Comparison of ENCODE assay signal across 8 mouse cellular contexts in genomic region chr4:131837872-131838524, GRCm38 (mm10). TPM values are rescaled to one million over a fixed set of nuclear protein-coding genes. Genes with fewer than 3 reads are reported as not detected.
DNase-seq lines count a peak whose midpoint lies in the region; ATAC-seq and TF ChIP-seq lines count a peak whose summit lies in the region.

Gene Ptpru, minus strand, starts transcription at chr4:131838288.

- peaks cover 11 to 14% of the 10 kb centered on the region in 2 experiments for H3K4me1 ChIP-seq in CH12.LX (ENCODE audit: control insufficient read depth in 1 of 2, insufficient read depth in 2 of 2)
- H3K4me1 ChIP-seq in lung, embryonic 15.5 days: peaks cover 32% of the 10 kb centered on the region

- WGBS in lung, embryonic 15.5 days: under 1% methylated on average over 65 of the region's 72 CpGs

- no peak for TF ChIP-seq EP300 in CH12.LX (IDR thresholded peaks at IDR 0.05; ENCODE audit: low read length)

- H3K4me3 ChIP-seq in CH12.LX (replicated peaks in 1 of 3; ENCODE audit: low read depth in 2 of 3, low read length in 2 of 3, poor library complexity in 1 of 3): peak within 1 kb of the TSS in 1 of 3 experiments; percentile 44
- peak within 1 kb of the TSS; percentile 70 for H3K4me3 ChIP-seq in lung, embryonic 15.5 days

- TF ChIP-seq CTCF in CH12.LX (conservative IDR thresholded peaks at IDR 0.05 in 1 of 2, IDR thresholded peaks at IDR 0.05 in 1 of 2; ENCODE audit: low read depth in 2 of 2, low read length in 2 of 2): peak; percentile 70 to 95

- in situ Hi-C loops in CH12.LX (cut with MboI; ENCODE audit: low pct_ligation_motif_present, low pct_unique_long_range_greater_than_20kb, low sequenced_read_pairs): loop anchor here (5.0 to 10.0 kb wide), 2 partner anchors 111 to 583 kb away; no protein-coding TSS in a partner anchor

- no peak for TF ChIP-seq POLR2A in CH12.LX (IDR thresholded peaks at IDR 0.05; ENCODE audit: low read depth, low read length)

- no peak within 1 kb of the TSS for H3K9ac ChIP-seq in CH12.LX (ENCODE audit: insufficient read depth, low read depth)
- peak within 1 kb of the TSS; percentile 79 for H3K9ac ChIP-seq in lung, embryonic 15.5 days

- H3K79me2 ChIP-seq in CH12.LX (replicated peaks; ENCODE audit: control insufficient read depth, extremely low read depth, insufficient read depth, poor library complexity, severe bottlenecking): no peaks in the 10 kb centered on the region

- TF ChIP-seq RAD21 in CH12.LX (IDR thresholded peaks at IDR 0.05; ENCODE audit: low read depth, low read length): peak; percentile 94

- H3K36me3 ChIP-seq in CH12.LX (replicated peaks in 1 of 2; ENCODE audit: control insufficient read depth in 1 of 2, insufficient read depth in 1 of 2, low read length in 1 of 2): no peaks in the 10 kb centered on the region
- H3K36me3 ChIP-seq in lung, embryonic 15.5 days: no peaks in the 10 kb centered on the region

- ATAC-seq in lung, embryonic 15.5 days (ENCODE audit: borderline replicate concordance, extremely low read depth, low FRiP score, low TSS enrichment): peak; percentile 85

- H3K4me2 ChIP-seq in CH12.LX (ENCODE audit: insufficient read depth, low read depth, poor library complexity, severe bottlenecking): peak within 1 kb of the TSS; percentile 75
- peak within 1 kb of the TSS; percentile 97 for H3K4me2 ChIP-seq in lung, embryonic 15.5 days

- no peak within 1 kb of the TSS for H3K27ac ChIP-seq in CH12.LX (ENCODE audit: insufficient read depth, low read depth)
- H3K27ac ChIP-seq in lung, embryonic 15.5 days: no peak within 1 kb of the TSS

- dilution Hi-C loops in CH12.LX (cut with MboI; ENCODE audit: extremely low pct_ligation_motif_present, extremely low pct_unique_long_range_greater_than_20kb, low sequenced_read_pairs): no loop called here

- peaks cover 3% of the 10 kb centered on the region for H3K9me3 ChIP-seq in CH12.LX (replicated peaks; ENCODE audit: low read length)
- no peaks in the 10 kb centered on the region for H3K9me3 ChIP-seq in lung, embryonic 15.5 days

- peak; percentile 54 for DNase-seq in CH12.LX (ENCODE audit: extremely low read depth)
- peak; percentile 94 for DNase-seq in cerebellum, adult 11 months
- DNase-seq in forelimb bud, embryonic 11.5 days (ENCODE audit: low read depth, low spot score): peak; percentile 82
- DNase-seq in heart, postnatal 4 days: peak; percentile 96
- peak; percentile 65 for DNase-seq in layer of hippocampus, adult 9-10 months (ENCODE audit: low spot score)
- peak; percentile 74 for DNase-seq in ovary, adult 18-20 months (ENCODE audit: low spot score)
- peak; percentile 77 for DNase-seq in thymus, postnatal 0 days (ENCODE audit: low spot score)

- H3K27me3 ChIP-seq in CH12.LX (replicated peaks): peaks cover 96% of the 10 kb centered on the region
- peaks cover 48% of the 10 kb centered on the region for H3K27me3 ChIP-seq in lung, embryonic 15.5 days

TF ChIP-seq in CH12.LX, 34 proteins besides CTCF, POLR2A, EP300 and RAD21:
- TF ChIP-seq NELFE (IDR thresholded peaks at IDR 0.05; ENCODE audit: low read depth, low read length) (peak; percentile 58; the same call in 1 of the 2 replicates), IRF4 (IDR thresholded peaks at IDR 0.05; ENCODE audit: low read depth, low read length) (peak; percentile 70), MAZ (IDR thresholded peaks at IDR 0.05; ENCODE audit: low read depth, low read length) (no peak), MEF2A (IDR thresholded peaks at IDR 0.05; ENCODE audit: borderline replicate concordance, low read depth, low read length) (peak; percentile 56; the same call in 1 of the 2 replicates), PAX5 (IDR thresholded peaks at IDR 0.05; ENCODE audit: low read length) (no peak), ZC3H11A (IDR thresholded peaks at IDR 0.05; ENCODE audit: low read depth, low read length) (0 out of 2 replicates have a peak, but pooled peaks have one; percentile 4), MAFK (IDR thresholded peaks at IDR 0.05; ENCODE audit: insufficient replicate concordance, low read length) (no peak), MXI1 (IDR thresholded peaks at IDR 0.05; ENCODE audit: low read depth, low read length) (peak; percentile 26; the same call in 1 of the 2 replicates), CHD2 (IDR thresholded peaks at IDR 0.05; ENCODE audit: low read length) (peak; percentile 93), SMC3 (IDR thresholded peaks at IDR 0.05; ENCODE audit: low read depth, low read length) (peak; percentile 80), NRF1 (IDR thresholded peaks at IDR 0.05; ENCODE audit: low read depth, low read length) (0 out of 2 replicates have a peak, but pooled peaks have one; percentile 16), UBTF (IDR thresholded peaks at IDR 0.05; ENCODE audit: low read depth, low read length) (0 out of 2 replicates have a peak, but pooled peaks have one; percentile 67)

RNA-seq across cellular contexts. Expression of gene Ptpru, which starts in this region (rescaled TPM):
- 0.08 and 0.38 TPM in 2 replicates for total RNA-seq in CH12.LX (2012; rRNA removed)
- not detected in 2 replicates for total RNA-seq in CH12.LX (2014; rRNA removed)
- not detected in 2 replicates for polyA plus RNA-seq in CH12.LX (2012; ENCODE audit: insufficient read length, low read depth)
- 1 to 10 TPM; 2.1 to 3.6 TPM for total RNA-seq in heart, postnatal 4 days (2021)
- 11.7 and 15.9 TPM in 2 replicates for polyA plus RNA-seq in lung, embryonic 15.5 days (2015; fragmentation: Nextera tagmentation; extraction: Ambion mirVana)
- polyA plus RNA-seq in thymus, postnatal 0 days (2015; fragmentation: Nextera tagmentation; extraction: Ambion mirVana): 0.27 and 0.74 TPM in 2 replicates

Comparison
In these comparisons a context has a peak if more than half of its experiments do, and no peak if none do; other contexts are left out.
1. Peak in DNase-seq and H3K4me2 ChIP-seq in CH12.LX; RNA of the gene not detected or under 1 TPM.
2. Peak in DNase-seq in thymus, postnatal 0 days; RNA of the gene not detected or under 1 TPM.